In genomic region chr1:160057657-160058056, GRCm38 (mm10) we compare ENCODE assay signal across 14 mouse cellular contexts. TPM values are rescaled to one million over a fixed set of nuclear protein-coding genes. Genes with fewer than 3 reads are reported as not detected.
A peak's percentile ranks its signal among the peaks of the same experiment; 100 is the strongest.
DNase-seq lines count a peak whose midpoint lies in the region; ATAC-seq lines count a peak whose summit lies in the region.
"Had no signal": no experiment of that assay in that cellular context is flagged by ENCODE, and none has a peak within 500 bp of the region (broad histone marks: within the 10 kb centered on the region; RNA-seq: fewer than 3 reads in every experiment).

No protein-coding gene starts in this region.

- ATAC-seq in kidney, embryonic 16.5 days (ENCODE audit: low FRiP score, low TSS enrichment) = peak; percentile 84
- ATAC-seq in lung, embryonic 16.5 days (ENCODE audit: low read depth) = peak; percentile 91
- ATAC-seq: CD4-positive, CD25-positive, alpha-beta regulatory T cell, adult 4 months; forebrain, embryonic 16.5 days had no signal

- no peaks in the 10 kb centered on the region for H3K9me3 ChIP-seq in kidney, embryonic 16.5 days (ENCODE audit: low read length)
- H3K9me3 ChIP-seq in lung, embryonic 16.5 days (ENCODE audit: control insufficient read depth, low read length) = no peaks in the 10 kb centered on the region
- H3K9me3 ChIP-seq: limb, embryonic 12.5 days had no signal

- no peak overlapping the region for H3K9ac ChIP-seq in kidney, embryonic 16.5 days (replicated peaks; ENCODE audit: low read length)
- H3K9ac ChIP-seq in lung, embryonic 16.5 days (ENCODE audit: low read length) = no peak overlapping the region
- H3K9ac ChIP-seq: limb, embryonic 12.5 days had no signal

- H3K4me1 ChIP-seq in kidney, embryonic 16.5 days (ENCODE audit: insufficient read depth, low read length) = peaks cover 8% of the 10 kb centered on the region; the same call in 1 of the 2 replicates
- H3K4me1 ChIP-seq in lung, embryonic 16.5 days (replicated peaks; ENCODE audit: control insufficient read depth, insufficient read depth, low read length) = peaks cover 39% of the 10 kb centered on the region
- H3K4me1 ChIP-seq: limb, embryonic 12.5 days had no signal

- H3K4me3 ChIP-seq in kidney, embryonic 16.5 days (ENCODE audit: low read length) = no peak overlapping the region
- no peak overlapping the region for H3K4me3 ChIP-seq in lung, embryonic 16.5 days (ENCODE audit: low read length)
- H3K4me3 ChIP-seq: erythroblast, embryonic 14.5 days; limb, embryonic 12.5 days had no signal

- WGBS in kidney, embryonic 16.5 days = 46% methylated on average over 3 of the region's 3 CpGs
- WGBS in lung, embryonic 16.5 days = 56% methylated on average over 3 of the region's 3 CpGs

- no peaks in the 10 kb centered on the region for H3K27me3 ChIP-seq in kidney, embryonic 16.5 days (ENCODE audit: insufficient read depth, low read length)
- H3K27me3 ChIP-seq in lung, embryonic 16.5 days (ENCODE audit: control insufficient read depth, insufficient read depth, low read depth, low read length) = no peaks in the 10 kb centered on the region
- H3K27me3 ChIP-seq: limb, embryonic 12.5 days had no signal

- no peaks in the 10 kb centered on the region for H3K36me3 ChIP-seq in kidney, embryonic 16.5 days (ENCODE audit: insufficient read depth, low read length)
- no peaks in the 10 kb centered on the region for H3K36me3 ChIP-seq in lung, embryonic 16.5 days (ENCODE audit: control insufficient read depth, insufficient read depth, low read length)
- H3K36me3 ChIP-seq: limb, embryonic 12.5 days had no signal

- H3K27ac ChIP-seq in kidney, embryonic 16.5 days (ENCODE audit: low read length) = peak overlapping the region; percentile 31; the same call in 1 of the 2 replicates
- peak overlapping the region; percentile 61 for H3K27ac ChIP-seq in lung, embryonic 16.5 days (ENCODE audit: low read length)
- H3K27ac ChIP-seq: limb, embryonic 12.5 days had no signal

- DNase-seq in urinary bladder, postnatal 36 days (ENCODE audit: low spot score in 2 of 2) = peak; percentile 17 to 31
- DNase-seq in urinary bladder, postnatal 4 days (ENCODE audit: low spot score in 2 of 2) = no peak
- DNase-seq in left cerebral cortex, adult 8-10 months (ENCODE audit: low spot score in 2 of 2) = no peak
- DNase-seq in cerebellum, adult 8-10 months = no peak
- no peak for DNase-seq in left cerebral cortex, adult 18-20 months (ENCODE audit: low spot score in 2 of 2)
- DNase-seq: cerebellum, postnatal 10 days; heart, postnatal 4 days; midbrain, embryonic 14.5 days had no signal

- no peak overlapping the region for H3K4me2 ChIP-seq in kidney, embryonic 16.5 days (replicated peaks; ENCODE audit: low read depth, low read length)
- H3K4me2 ChIP-seq in lung, embryonic 16.5 days (ENCODE audit: low read depth, low read length) = peak overlapping the region; percentile 34; the same call in 1 of the 2 replicates
- H3K4me2 ChIP-seq: limb, embryonic 12.5 days had no signal

RNA-seq across cellular contexts. Expression of gene 4930523C07Rik, which starts 13.5 kb away (rescaled TPM):
- polyA plus RNA-seq in kidney, embryonic 16.5 days (2015; fragmentation: Nextera tagmentation; extraction: Ambion mirVana) = 22.5 and 23.2 TPM in 2 replicates
- polyA plus RNA-seq in lung, embryonic 16.5 days (2015; fragmentation: Nextera tagmentation; extraction: Ambion mirVana) = 43.0 and 48.1 TPM in 2 replicates
- total RNA-seq in left cerebral cortex, adult 8-10 months (2022) = 1 to 10 TPM; 1.3 to 3.2 (median 2.1) TPM
- 1 to 10 TPM; 1.3 to 1.7 TPM for total RNA-seq in left cerebral cortex, adult 18-20 months (2021)

Comparison
In these comparisons a context has a peak if more than half of its experiments do, and no peak if none do; other contexts are left out.
1. DNase-seq: peak in urinary bladder, postnatal 36 days (2 of 2); none in urinary bladder, postnatal 4 days (0 of 2), left cerebral cortex, adult 8-10 months (0 of 2), cerebellum, adult 8-10 months (single experiment) and left cerebral cortex, adult 18-20 months (0 of 2).